Mouse (Mus musculus) bone marrow macrophage, adult 2 months (primary cell): ENCODE data around the gene Kl. TPM values are rescaled to one million over a fixed set of nuclear protein-coding genes. Genes with fewer than 3 reads are reported as not detected.

Source experiments
- H3K27ac ChIP-seq: 2 replicates; pipeline ENCODE4 v1.5.1; 2012; ENCODE audit warnings: low read depth, low read length; ENCODE audit not compliant: insufficient read depth
- H3K4me1 ChIP-seq: 2 replicates; pipeline ENCODE4 v1.6.1; 2012; ENCODE audit warnings: low read length; ENCODE audit not compliant: control insufficient read depth, insufficient read depth
- H3K4me3 ChIP-seq: 2 replicates; pipeline ENCODE4 v1.5.1; 2012; ENCODE audit warnings: mild to moderate bottlenecking, low read length, moderate library complexity; ENCODE audit not compliant: insufficient read depth
- CTCF ChIP-seq: IDR thresholded peaks from 2 replicates; pipeline ENCODE4 v1.5.1; 2012; ENCODE audit warnings: low read depth, mild to moderate bottlenecking, low read length, moderate library complexity
- POLR2A ChIP-seq: IDR thresholded peaks from 2 replicates; pipeline ENCODE4 v1.6.1; 2012; ENCODE audit warnings: mild to moderate bottlenecking, low read depth, low read length, borderline replicate concordance
- polyA plus RNA-seq: library from polyadenylated mRNA; stranded (reverse); fragments of >200 nt; gene quantifications from 2 replicates; pipeline ENCODE4 v1.2.4, GENCODE M21; 2012; ENCODE audit not compliant: missing spikeins, insufficient read depth, insufficient read length

Kl gene
- polyA plus RNA-seq, 1 experiment, result not detected

- no peak for TF ChIP-seq POLR2A
- TF ChIP-seq CTCF, result no peak
- Histone ChIP-seq H3K4me1 (no peaks in the 10 kb centered on the region), H3K27ac (no peak overlapping the region), H3K4me3 (no peak overlapping the region)
Observed at GRCm38 (mm10) chr5:150929406-150929805, 23.0 kb upstream of the Kl start.

DNA sequence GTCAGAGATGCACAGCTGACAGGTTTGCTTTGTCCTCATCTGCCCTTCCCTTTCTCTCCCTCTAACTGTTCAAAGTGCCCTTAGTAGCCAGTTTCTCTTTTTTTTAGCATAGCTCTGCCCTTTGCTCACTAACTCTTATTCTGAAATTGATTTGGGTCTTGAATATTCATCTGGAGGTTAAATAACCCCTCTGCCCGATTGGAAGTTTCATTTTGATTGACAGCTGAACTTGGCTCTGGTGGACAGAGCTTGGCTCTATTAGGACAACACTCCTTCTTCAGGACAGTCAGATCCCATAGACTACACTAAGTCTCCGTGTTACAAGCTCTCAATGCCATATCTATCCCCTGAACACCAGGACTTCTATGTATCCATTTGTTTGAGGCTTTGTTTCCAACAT, 19.8 kb upstream of the Kl start:
- Histone ChIP-seq H3K27ac (no peak overlapping the region), H3K4me3 (no peak overlapping the region), H3K4me1 (no peaks in the 10 kb centered on the region)
- no peak for TF ChIP-seq POLR2A
- no peak for TF ChIP-seq CTCF

- Histone ChIP-seq H3K4me3 (no peak overlapping the region), H3K4me1 (no peaks in the 10 kb centered on the region), H3K27ac (no peak overlapping the region)
- TF ChIP-seq POLR2A (no peak), CTCF (no peak)
Observed at GRCm38 (mm10) chr5:150936213-150936612, 16.2 kb upstream of the Kl start.

DNA sequence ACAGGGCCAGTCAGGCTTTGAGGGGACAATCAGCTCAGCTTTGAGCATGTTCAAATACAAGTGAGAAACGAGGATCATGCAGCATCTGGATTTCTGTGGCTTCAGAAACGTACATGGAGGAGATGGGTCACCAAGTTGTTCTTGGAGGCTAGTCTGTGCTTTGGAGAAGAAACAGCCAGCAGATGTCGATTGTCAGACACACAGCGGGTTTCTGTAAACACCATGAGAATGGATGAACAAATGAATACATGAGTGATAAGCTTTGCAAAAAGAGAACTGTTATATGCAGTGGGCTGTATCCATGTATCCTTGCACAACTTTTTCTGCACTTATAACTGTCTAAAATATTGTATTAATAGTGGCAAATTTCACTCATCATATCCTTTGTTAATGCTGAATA, 15.6 kb upstream of the Kl start:
- H3K4me1 ChIP-seq, result no peaks in the 10 kb centered on the region
- TF ChIP-seq CTCF, result no peak
- TF ChIP-seq POLR2A, result no peak
- no peak overlapping the region for H3K27ac ChIP-seq

GRCm38 (mm10) chr5:150937501-150937900, 14.9 kb upstream of the Kl start:
- TF ChIP-seq CTCF, result no peak
- no peak for TF ChIP-seq POLR2A

More for the DNA sequence above, 15.6 kb upstream of the Kl start:
- H3K4me3 ChIP-seq, result no peak overlapping the region

DNA sequence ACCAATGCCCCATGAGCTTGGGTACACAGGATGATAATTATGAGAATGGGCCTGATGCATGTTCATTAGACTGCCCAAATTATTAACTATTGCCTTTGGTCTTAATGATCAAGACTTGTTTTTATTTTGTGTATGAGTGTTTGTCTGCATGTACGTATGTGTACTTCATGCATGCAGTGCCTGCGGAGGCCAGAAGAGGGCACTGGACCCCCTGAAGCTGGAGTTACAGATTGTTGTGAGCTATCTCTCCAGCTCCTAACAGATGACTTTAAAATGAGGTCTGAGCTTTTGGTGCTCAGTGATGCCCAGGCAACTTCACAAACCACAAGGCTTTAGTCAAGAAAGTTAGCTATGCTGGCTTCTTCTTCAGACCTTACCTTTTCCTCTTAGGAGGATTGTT, 6.8 kb upstream of the Kl start:
- Histone ChIP-seq H3K27ac (no peak overlapping the region), H3K4me3 (no peak overlapping the region), H3K4me1 (no peaks in the 10 kb centered on the region)
- TF ChIP-seq CTCF (no peak), POLR2A (no peak)

More at GRCm38 (mm10) chr5:150937501-150937900, 14.9 kb upstream of the Kl start:
- no peaks in the 10 kb centered on the region for H3K4me1 ChIP-seq
- H3K27ac ChIP-seq, result no peak overlapping the region
- no peak overlapping the region for H3K4me3 ChIP-seq

DNA sequence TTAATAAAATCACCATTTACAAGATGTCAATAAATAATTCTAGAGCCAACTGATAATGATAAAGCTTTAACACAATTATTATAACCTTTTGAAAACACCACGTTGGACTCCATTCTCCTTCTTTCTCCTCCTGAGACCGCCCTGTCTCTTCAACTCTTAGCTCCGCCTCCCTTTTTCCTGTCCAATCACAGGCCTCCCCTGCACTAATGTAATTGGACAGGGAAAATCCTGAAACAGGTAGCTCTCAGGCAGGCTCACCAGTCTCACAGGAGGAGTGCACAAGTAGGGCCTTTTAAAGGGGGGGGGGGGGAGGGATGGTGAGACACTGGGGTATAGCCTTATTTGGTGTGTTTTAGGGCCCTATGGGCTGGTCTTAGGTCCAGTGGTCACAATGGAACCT, 3.3 kb upstream of the Kl start:
- Histone ChIP-seq H3K27ac (no peak overlapping the region), H3K4me1 (no peaks in the 10 kb centered on the region), H3K4me3 (no peak overlapping the region)
- no peak for TF ChIP-seq POLR2A
- no peak for TF ChIP-seq CTCF

DNA sequence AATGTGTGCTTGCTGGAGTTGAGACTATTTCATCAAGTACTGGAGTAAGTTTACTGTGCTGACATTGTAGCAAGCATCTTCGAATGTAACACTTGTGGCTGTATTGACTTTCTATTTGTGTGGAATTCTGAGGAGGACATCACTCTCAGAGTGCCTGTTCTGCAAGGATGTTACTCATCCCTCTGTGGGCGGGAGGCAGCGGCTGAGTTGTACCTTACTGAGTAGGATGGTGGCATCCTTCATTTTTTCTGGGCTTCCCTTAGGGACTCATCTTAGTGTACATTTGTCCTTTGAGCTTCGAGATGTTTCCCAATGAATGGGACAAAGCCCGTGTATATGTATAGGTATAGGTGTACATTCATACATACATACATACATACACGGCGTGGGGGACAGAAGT, 1.1 kb upstream of the Kl start:
- Histone ChIP-seq H3K27ac (no peak overlapping the region), H3K4me1 (no peaks in the 10 kb centered on the region), H3K4me3 (no peak overlapping the region)
- TF ChIP-seq CTCF (no peak), POLR2A (no peak)

- no peak overlapping the region for H3K27ac ChIP-seq
- TF ChIP-seq CTCF, result no peak
- no peak for TF ChIP-seq POLR2A
- H3K4me1 ChIP-seq, result no peaks in the 10 kb centered on the region
- H3K4me3 ChIP-seq, result peak overlapping the region; percentile 23; the same call in 1 of the 2 replicates
Observed at GRCm38 (mm10) chr5:150952669-150953521, 488 bp downstream of the Kl start.

DNA sequence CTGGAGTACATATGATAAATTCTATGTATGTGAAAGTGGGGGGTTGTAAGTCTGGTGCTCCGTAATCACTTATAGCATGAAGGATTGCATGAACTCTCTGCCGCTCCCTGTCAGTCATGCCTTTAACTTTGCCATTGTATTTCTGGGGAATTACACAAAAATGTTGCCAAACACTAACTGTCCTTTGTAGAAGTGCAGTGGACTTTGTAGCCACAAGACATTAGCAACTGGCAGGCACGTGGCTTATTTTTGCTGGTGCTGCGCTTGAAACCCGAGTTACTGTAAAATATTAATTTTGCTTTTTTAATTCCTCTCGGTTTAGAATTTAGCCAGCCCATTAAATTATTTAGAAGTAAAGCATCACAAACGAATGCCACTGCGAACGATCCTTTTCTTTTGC, 2.4 kb downstream of the Kl start:
- no peaks in the 10 kb centered on the region for H3K4me1 ChIP-seq
- H3K4me3 ChIP-seq, result no peak overlapping the region
- TF ChIP-seq CTCF, result no peak
- TF ChIP-seq POLR2A, result no peak
- no peak overlapping the region for H3K27ac ChIP-seq
